Mouse (Mus musculus) kidney, adult 2 months (tissue): ENCODE results near the gene Stk24. TPM values are rescaled to one million over a fixed set of nuclear protein-coding genes. Genes with fewer than 3 reads are reported as not detected.

Experiments used
- DNase-seq: peaks from one replicate; pipeline ENCODE4 v3.0.0; 2021
- H3K27ac ChIP-seq: fragments of 200-500 bp; 2 replicates; pipeline ENCODE4 v1.5.1; 2012; ENCODE audit warnings: low read depth, low read length, control low read depth, inconsistent platforms; ENCODE audit not compliant: insufficient read depth
- H3K27me3 ChIP-seq: fragments of 200-500 bp; replicated peaks from 2 replicates; pipeline ENCODE4 v1.6.1; 2012; ENCODE audit warnings: mild to moderate bottlenecking, moderate library complexity, low read length, inconsistent platforms; ENCODE audit not compliant: control insufficient read depth, insufficient read depth
- H3K36me3 ChIP-seq: fragments of 200-500 bp; 2 replicates; pipeline ENCODE4 v1.6.1; 2012; ENCODE audit warnings: mild to moderate bottlenecking, moderate library complexity, low read length, inconsistent platforms; ENCODE audit not compliant: control insufficient read depth, insufficient read depth
- H3K4me1 ChIP-seq: fragments of 200-500 bp; 2 replicates; pipeline ENCODE4 v1.6.1; 2011; ENCODE audit warnings: low read length; ENCODE audit not compliant: control insufficient read depth, insufficient read depth
- H3K4me3 ChIP-seq: fragments of 200-500 bp; 2 replicates; pipeline ENCODE4 v1.5.1; 2011; ENCODE audit warnings: mild to moderate bottlenecking, low read depth, low read length, control low read depth; ENCODE audit not compliant: insufficient read depth
- CTCF ChIP-seq: fragments of 200-500 bp; conservative IDR thresholded peaks from 2 replicates; pipeline ENCODE4 v1.5.1; 2011; ENCODE audit warnings: low read depth, mild to moderate bottlenecking, control low read depth, low read length, moderate library complexity, mixed read lengths; ENCODE audit not compliant: insufficient read depth, insufficient read length
- POLR2A ChIP-seq: fragments of 200-500 bp; IDR thresholded peaks from one replicate; pipeline ENCODE4 v1.6.1; 2011; ENCODE audit warnings: low read depth, low read length, control low read depth
- WGBS: fragments of 180-500 bp; shearing (Covaris S2); methylation state at CpG from one replicate; pipeline ENCODE4 v1.1.7; 2018; 5-methylcytosine and 5-hydroxymethylcytosine counted together
- polyA plus RNA-seq: library from polyadenylated mRNA; depleted of rRNA; stranded (reverse); fragments of >200 nt; gene quantifications from 2 replicates; pipeline ENCODE4 v1.2.3, GENCODE M21; 2012

Gene Stk24
- polyA plus RNA-seq, 1 experiment = 27.1 TPM

DNA sequence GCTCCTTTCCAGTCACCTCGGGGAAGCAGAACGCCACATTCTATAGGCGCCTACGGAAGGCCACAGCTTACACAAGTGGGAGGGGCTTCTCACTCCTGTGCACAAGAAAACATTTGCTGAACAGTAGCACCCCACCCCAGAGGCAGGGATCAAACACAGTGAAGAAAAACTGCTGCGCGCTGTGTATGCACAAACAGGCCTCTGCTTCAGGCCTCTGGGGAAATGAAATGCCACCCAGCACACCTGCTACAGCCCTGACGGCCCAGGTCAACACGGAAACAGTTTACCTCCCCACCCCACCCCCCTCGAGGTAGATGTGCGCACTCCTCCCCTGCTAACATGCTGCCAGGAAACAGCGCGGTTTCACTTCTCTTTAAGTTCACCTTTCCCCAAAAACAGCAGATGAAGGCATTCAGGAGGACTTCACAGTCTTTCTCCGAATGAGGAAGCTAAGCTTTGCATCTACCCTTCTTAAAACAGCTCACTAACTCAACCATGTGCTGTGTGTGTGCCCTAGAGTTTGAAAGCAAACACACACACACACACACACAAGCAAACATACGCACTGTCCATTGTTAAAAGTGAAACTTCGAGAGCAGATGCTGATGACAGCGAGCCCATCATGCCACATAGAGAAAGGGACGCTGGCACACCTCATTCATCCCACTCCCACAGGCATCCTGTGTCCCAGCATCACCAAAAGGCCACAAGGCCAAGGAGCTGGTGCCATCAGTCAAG lies 13.7 kb downstream of the Stk24 start:
- Histone ChIP-seq H3K36me3 (no peaks in the 10 kb centered on the region), H3K27me3 (no peaks in the 10 kb centered on the region), H3K27ac (no peak overlapping the region), H3K4me1 (peaks cover 27% of the 10 kb centered on the region), H3K4me3 (no peak overlapping the region)
- 45% methylated on average over 17 of the region's 17 CpGs for WGBS
- no peak for DNase-seq
- TF ChIP-seq CTCF (no peak), POLR2A (no peak)

DNA sequence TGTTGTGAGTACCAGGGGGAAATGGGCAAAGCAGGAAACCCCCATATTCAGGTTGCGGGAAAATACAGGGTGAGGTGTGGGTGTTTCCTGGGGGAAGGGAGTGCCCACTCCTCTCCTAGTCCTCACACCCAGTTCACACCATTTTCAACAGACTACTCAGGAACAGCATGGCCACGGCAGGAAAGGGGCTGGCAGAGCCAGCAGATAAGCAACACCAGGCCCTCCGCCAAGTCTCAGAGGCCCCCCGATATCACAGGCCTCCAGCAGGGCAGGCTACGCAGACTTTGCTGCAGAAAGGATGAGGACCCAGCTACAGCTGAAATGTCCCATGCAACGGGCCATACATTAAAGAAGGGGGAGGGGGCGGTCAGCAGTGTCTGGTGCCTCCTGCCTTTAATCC lies 14.4 kb downstream of the Stk24 start:
- WGBS = 66% methylated on average over 7 of the region's 7 CpGs
- peaks cover 27% of the 10 kb centered on the region for H3K4me1 ChIP-seq
- TF ChIP-seq CTCF = no peak
- no peak for TF ChIP-seq POLR2A
- H3K36me3 ChIP-seq = no peaks in the 10 kb centered on the region
- no peak overlapping the region for H3K4me3 ChIP-seq
- H3K27me3 ChIP-seq = no peaks in the 10 kb centered on the region
- H3K27ac ChIP-seq = no peak overlapping the region
- no peak for DNase-seq

DNA sequence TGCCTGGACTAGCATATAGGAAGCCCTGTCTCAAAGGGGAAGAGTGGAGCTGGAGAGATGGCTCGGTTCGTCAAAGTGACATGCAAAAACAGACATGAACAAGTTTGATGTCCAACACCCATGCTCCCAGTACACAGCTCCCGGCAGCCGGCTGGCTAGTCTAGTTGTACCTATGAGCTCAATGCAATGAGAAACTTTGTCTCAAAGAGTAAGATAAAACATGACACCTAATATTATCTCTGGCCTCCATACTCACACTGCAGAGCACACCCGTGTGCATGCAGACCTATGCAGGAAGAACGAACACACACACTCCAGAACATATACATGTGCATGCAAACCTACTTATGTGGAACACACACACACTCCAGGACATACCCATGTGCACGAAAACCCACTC lies 15.5 kb downstream of the Stk24 start:
- DNase-seq = no peak
- no peak overlapping the region for H3K27ac ChIP-seq
- H3K4me1 ChIP-seq = peaks cover 24% of the 10 kb centered on the region
- no peaks in the 10 kb centered on the region for H3K36me3 ChIP-seq
- TF ChIP-seq POLR2A = no peak
- no peak for TF ChIP-seq CTCF
- WGBS = 97% methylated on average over 7 of the region's 7 CpGs
- no peaks in the 10 kb centered on the region for H3K27me3 ChIP-seq
- no peak overlapping the region for H3K4me3 ChIP-seq

DNA sequence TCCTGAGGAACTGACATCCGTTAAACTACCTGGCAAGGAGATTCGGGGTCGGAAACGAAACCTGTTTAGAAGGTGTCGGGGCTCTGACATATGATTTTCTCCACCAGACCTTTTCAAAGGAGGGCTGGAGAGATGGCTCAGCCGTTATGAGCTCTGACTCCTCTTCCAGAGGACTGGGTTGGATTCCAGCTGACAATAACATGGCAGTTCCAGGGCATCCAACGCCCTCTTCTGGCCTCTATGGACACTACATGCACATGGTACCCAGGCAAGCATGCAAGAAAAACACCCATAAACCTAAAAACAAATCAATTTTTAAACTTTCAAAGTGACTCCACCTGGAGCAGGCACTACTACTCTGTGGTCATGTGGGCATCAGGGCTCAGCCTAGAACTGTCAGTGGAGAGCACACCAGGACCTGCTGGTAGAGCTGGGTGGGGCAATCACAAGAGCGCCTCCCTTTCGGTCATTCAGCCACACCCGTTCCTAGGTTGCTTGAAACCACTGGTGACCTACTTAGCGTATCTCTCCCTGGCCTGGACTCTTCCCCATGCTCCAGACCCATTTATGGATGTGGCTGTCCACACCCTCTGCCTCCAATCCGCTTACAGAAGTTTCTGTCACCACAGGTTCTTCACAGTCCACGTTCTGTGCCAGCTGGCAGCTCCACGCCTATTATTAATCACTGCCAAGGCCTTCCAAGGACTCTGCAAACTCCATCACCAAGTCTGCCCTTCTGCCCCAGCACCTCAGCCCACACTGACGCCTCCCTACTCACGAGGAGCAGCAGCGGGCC lies 18.3 kb downstream of the Stk24 start:
- DNase-seq = peak; percentile 92
- Histone ChIP-seq H3K27ac (no peak overlapping the region), H3K36me3 (no peaks in the 10 kb centered on the region), H3K4me3 (no peak overlapping the region), H3K27me3 (no peaks in the 10 kb centered on the region), H3K4me1 (peaks cover 23% of the 10 kb centered on the region)
- TF ChIP-seq POLR2A (no peak), CTCF (peak; percentile 29)
- WGBS = 50% methylated on average over 17 of the region's 17 CpGs

DNA sequence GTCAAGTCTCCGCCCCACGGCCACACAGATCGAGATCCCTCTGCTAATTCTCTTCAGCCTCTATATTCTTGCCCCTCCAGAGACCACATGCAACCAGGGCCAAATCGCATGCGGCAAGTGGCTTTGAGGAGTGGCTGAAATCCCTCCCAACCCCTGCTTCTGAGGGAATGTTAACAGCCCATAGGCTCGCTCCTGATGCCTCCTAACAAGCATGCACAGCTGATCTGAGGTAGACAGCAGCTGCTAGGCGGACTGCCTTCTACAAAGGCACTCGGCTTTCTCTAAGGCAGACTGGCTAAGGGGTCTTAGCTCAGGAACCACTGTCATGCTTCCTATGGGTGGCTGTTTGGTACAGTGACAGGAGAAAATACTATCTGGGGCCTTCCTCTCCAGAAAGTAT lies 20.0 kb downstream of the Stk24 start:
- 85% methylated on average over 8 of the region's 8 CpGs for WGBS
- Histone ChIP-seq H3K27ac (no peak overlapping the region), H3K36me3 (no peaks in the 10 kb centered on the region), H3K4me1 (peaks cover 29% of the 10 kb centered on the region), H3K27me3 (no peaks in the 10 kb centered on the region), H3K4me3 (no peak overlapping the region)
- DNase-seq = no peak
- TF ChIP-seq CTCF (no peak), POLR2A (no peak)

DNA sequence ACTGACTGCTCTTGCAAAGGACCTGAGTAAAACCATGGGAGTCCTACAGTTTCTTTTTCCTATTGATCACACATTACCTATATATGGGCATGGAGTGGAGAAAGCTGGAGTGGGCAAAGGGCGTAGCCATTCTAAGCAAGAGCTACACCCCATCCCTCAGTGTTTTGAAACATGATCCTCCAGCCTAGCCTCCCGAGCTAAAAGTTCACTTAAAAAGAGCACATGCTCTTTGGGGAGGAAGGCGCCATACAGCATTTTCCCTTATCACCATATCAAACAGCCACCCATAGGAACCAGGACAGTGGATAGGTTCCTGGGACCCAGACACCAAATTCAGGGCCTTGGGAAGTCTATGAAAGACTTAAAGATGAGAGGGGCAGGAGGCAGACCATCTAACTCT lies 20.8 kb downstream of the Stk24 start:
- Histone ChIP-seq H3K27me3 (no peaks in the 10 kb centered on the region), H3K4me3 (no peak overlapping the region), H3K27ac (no peak overlapping the region), H3K36me3 (no peaks in the 10 kb centered on the region), H3K4me1 (peaks cover 29% of the 10 kb centered on the region)
- TF ChIP-seq POLR2A (no peak), CTCF (no peak)
- no peak for DNase-seq
- WGBS = 57% methylated on average over 3 of the region's 3 CpGs

DNA sequence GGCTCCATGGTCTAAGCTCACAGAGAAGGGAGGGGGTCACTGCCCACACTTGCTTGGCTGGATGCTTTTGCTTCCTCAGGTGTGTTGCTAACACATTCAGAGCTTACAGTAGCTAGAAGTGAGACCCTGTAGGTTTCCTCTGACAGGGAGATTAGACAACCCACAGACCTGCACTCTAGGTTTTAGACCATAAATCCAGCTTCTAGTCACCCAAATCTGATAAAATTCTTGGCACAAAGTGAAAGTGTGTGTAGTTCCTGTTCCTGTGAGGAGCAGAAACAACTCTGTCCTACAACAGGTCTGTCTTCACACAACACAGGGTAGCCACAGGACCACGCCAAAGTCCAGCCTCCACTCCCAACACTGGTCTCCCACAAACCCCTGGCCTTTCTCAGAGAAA lies 21.5 kb downstream of the Stk24 start:
- no peaks in the 10 kb centered on the region for H3K27me3 ChIP-seq
- H3K36me3 ChIP-seq = no peaks in the 10 kb centered on the region
- H3K27ac ChIP-seq = no peak overlapping the region
- no peak for TF ChIP-seq CTCF
- peaks cover 29% of the 10 kb centered on the region for H3K4me1 ChIP-seq
- no peak overlapping the region for H3K4me3 ChIP-seq
- WGBS = 56% methylated on average over 1 of the region's 1 CpGs
- no peak for DNase-seq
